Mouse (Mus musculus) heart, embryonic 16.5 days (tissue): ENCODE data around the gene Ier3. TPM values are rescaled to one million over a fixed set of nuclear protein-coding genes. Genes with fewer than 3 reads are reported as not detected.

Experiments used
- ATAC-seq: fragments of 200-750 bp; cut with Nextera tagmentation; replicated peaks from 2 replicates; pipeline ENCODE4 v1.8.0; 2017; ENCODE audit warnings: moderate number of reproducible peaks; ENCODE audit not compliant: insufficient read depth, low FRiP score; ENCODE audit errors: extremely low read depth
- H3K27ac ChIP-seq: fragments of 300-500 bp; sonication (generic); 2 replicates; pipeline ENCODE4 v1.5.1; 2014; ENCODE audit warnings: mild to moderate bottlenecking, low read length, control low read depth, moderate library complexity
- H3K27me3 ChIP-seq: fragments of 300-500 bp; sonication (generic); 2 replicates; pipeline ENCODE4 v1.6.1; 2014; ENCODE audit warnings: low read length, mixed read lengths; ENCODE audit not compliant: control insufficient read depth, insufficient read depth
- H3K36me3 ChIP-seq: fragments of 300-500 bp; sonication (generic); 2 replicates; pipeline ENCODE4 v1.6.1; 2014; ENCODE audit not compliant: control insufficient read depth, insufficient read depth
- H3K4me1 ChIP-seq: fragments of 300-500 bp; sonication (generic); 2 replicates; pipeline ENCODE4 v1.6.1; 2014; ENCODE audit warnings: low read length, mixed read lengths; ENCODE audit not compliant: control insufficient read depth, insufficient read depth
- H3K4me2 ChIP-seq: fragments of 300-500 bp; sonication (generic); 2 replicates; pipeline ENCODE4 v1.6.1; 2014; ENCODE audit warnings: low read depth, mild to moderate bottlenecking, control low read depth, low read length
- H3K4me3 ChIP-seq: fragments of 300-500 bp; sonication (generic); 2 replicates; pipeline ENCODE4 v1.5.1; 2014; ENCODE audit warnings: mild to moderate bottlenecking, control low read depth, low read length
- H3K9ac ChIP-seq: fragments of 300-500 bp; sonication (generic); 2 replicates; pipeline ENCODE4 v1.6.1; 2014; ENCODE audit warnings: low read length, control low read depth
- H3K9me3 ChIP-seq: fragments of 300-500 bp; sonication (generic); replicated peaks from 2 replicates; pipeline ENCODE4 v1.6.1; 2016; ENCODE audit warnings: low read length; ENCODE audit not compliant: control insufficient read depth
- WGBS: fragments of 180-500 bp; shearing (Covaris S2); extraction: QIAGEN DNeasy Blood & Tissue Kit; methylation state at CpG from one replicate; pipeline ENCODE4 v1.1.7; 2014; 5-methylcytosine and 5-hydroxymethylcytosine counted together
- polyA plus RNA-seq: library from polyadenylated mRNA; unstranded; fragments of >200 nt; fragmentation: Nextera tagmentation; extraction: Ambion mirVana; gene quantifications from 2 replicates; pipeline ENCODE4 v1.2.1, GENCODE M21; 2015

Ier3 gene
- polyA plus RNA-seq, 1 experiment from 2014 or later = 62.6 TPM

DNA sequence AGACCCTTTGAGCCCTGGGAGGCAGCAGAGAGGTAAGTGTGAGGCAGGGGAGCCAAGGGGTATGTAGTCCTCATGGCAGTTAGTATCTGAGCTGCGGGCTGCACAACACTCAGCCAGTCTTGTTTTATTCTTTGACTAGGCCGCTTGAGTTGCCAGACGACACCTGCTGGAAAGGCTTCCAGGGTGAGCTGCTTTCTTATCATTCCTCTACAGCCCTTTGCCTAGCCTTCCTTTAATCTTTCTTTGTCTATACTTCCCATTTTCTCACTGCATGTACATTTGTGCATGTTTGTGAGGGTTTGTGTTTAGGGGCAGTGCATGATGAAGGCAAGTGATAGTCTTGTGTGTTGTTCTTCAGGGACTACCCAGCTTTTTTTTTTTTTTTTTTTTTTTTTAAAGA lies 29.5 kb downstream of the Ier3 start:
- ATAC-seq = no peak
- WGBS = 85% methylated on average over 3 of the region's 3 CpGs
- Histone ChIP-seq H3K9ac (no peak overlapping the region), H3K4me2 (no peak overlapping the region), H3K27me3 (no peaks in the 10 kb centered on the region), H3K9me3 (no peaks in the 10 kb centered on the region), H3K27ac (no peak overlapping the region), H3K4me1 (peaks cover 4% of the 10 kb centered on the region; the same call in 1 of the 2 replicates), H3K4me3 (no peak overlapping the region), H3K36me3 (peaks cover 63% of the 10 kb centered on the region)

DNA sequence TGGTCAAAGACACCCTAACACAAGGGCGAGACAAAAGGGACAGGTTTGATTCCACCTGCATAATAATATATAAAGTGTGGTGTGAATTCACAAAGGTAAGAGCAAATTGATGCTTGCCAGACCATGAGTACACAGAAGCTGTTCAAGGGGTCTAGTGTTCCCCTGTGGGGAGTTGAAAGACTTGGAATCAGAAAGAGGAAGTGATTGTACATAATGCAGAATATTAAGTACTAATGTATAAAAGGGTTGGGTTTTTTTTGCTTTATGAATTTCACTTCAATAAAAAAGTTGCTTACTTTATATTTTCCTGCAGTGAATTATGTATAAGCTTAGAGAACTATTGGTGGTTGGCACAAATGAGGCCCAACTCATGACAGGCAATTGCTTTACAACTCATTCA lies 37.9 kb downstream of the Ier3 start:
- H3K4me2 ChIP-seq = no peak overlapping the region
- H3K36me3 ChIP-seq = peaks cover 16% of the 10 kb centered on the region
- no peak overlapping the region for H3K9ac ChIP-seq
- H3K27ac ChIP-seq = no peak overlapping the region
- no peaks in the 10 kb centered on the region for H3K27me3 ChIP-seq
- no peak for ATAC-seq
- H3K9me3 ChIP-seq = no peaks in the 10 kb centered on the region
- WGBS = 95% methylated on average over 1 of the region's 1 CpGs
- peaks cover 9% of the 10 kb centered on the region for H3K4me1 ChIP-seq
- H3K4me3 ChIP-seq = no peak overlapping the region

DNA sequence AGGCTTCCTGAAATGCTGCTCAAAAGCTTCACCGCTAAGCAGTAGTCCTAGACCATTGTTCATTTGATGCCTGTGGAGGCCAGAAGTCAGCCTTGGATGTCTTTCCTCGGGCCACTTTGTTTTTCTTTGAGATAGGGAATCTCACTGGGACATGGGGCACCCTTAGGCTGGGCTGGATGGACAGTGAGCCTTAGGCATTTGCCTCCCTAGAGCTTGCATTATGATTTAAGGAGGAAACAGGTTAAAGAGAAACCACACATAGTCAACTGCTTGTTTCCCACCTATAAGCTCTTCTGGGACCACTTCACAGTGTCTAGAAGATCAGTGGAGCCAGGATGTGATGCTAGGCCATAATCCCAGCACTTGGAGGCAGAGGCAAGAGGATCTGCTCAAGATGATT lies 38.4 kb downstream of the Ier3 start:
- peaks cover 11% of the 10 kb centered on the region for H3K4me1 ChIP-seq
- ATAC-seq = no peak
- WGBS = 51% methylated on average over 2 of the region's 2 CpGs
- H3K27ac ChIP-seq = no peak overlapping the region
- no peaks in the 10 kb centered on the region for H3K27me3 ChIP-seq
- no peak overlapping the region for H3K4me2 ChIP-seq
- H3K4me3 ChIP-seq = no peak overlapping the region
- peaks cover 14% of the 10 kb centered on the region for H3K36me3 ChIP-seq
- H3K9ac ChIP-seq = no peak overlapping the region
- H3K9me3 ChIP-seq = no peaks in the 10 kb centered on the region

DNA sequence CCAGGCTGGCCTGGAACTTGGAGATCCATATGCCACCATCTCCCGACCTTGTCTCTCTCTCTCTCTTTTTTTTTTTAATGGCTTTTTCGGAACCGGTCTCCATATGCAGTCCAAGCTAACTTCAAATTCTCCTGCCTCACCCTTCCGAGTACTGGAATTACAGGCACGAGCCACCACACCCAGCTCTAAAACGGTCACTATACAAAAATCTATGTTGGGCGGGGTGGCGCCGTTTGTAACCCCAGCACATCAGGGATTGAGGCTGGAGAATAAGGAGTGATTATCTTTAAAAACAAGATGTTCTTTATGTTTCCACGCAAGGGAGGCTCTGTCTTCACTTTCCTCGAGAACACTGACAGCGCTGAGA lies 39.3 kb downstream of the Ier3 start:
- Histone ChIP-seq H3K4me2 (peak overlapping the region; percentile 66), H3K27ac (peak overlapping the region; percentile 94), H3K4me1 (peaks cover 15% of the 10 kb centered on the region), H3K9me3 (no peaks in the 10 kb centered on the region), H3K36me3 (peaks cover 14% of the 10 kb centered on the region), H3K4me3 (peak overlapping the region; percentile 79), H3K27me3 (no peaks in the 10 kb centered on the region), H3K9ac (peak overlapping the region; percentile 72)
- ATAC-seq = no peak
- 6% methylated on average over 12 of the region's 12 CpGs for WGBS

DNA sequence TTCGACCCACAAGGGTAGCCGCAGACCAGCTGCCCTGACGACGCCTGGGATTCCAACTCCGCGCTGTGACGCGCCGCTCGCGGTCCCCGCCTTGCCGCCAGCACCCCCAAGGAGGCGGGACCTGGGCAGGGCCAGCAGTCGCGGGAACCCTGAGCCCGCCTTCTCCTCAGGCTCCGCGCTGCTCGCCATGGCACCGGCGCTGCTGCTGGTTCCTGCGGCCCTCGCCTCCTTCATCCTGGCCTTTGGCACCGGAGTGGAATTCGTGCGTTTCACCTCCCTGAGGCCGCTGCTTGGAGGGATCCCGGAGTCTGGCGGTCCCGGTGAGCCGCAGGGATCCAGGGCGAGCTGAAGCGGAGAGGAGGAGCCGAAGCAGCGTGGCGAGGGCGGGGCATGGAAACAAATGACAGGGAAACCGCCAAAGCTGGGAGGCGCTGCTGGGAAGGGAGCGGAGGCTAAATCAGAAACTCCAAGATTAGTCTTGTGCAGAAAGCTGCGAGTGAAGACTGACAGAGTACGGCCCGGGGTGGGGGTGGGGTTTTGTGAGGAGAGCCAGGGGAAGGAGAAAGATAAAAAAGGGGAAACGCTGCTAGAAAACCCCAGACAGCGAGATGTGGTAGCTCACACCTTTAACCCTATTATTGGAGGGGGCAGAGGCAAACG lies 39.8 kb downstream of the Ier3 start, which contains the start of gene Nrm:
TSS of gene Nrm (plus strand) at position 121 of the 660 bp plus-strand sequence.
- Histone ChIP-seq H3K36me3 (peaks cover 14% of the 10 kb centered on the region), H3K4me1 (peaks cover 15% of the 10 kb centered on the region), H3K9ac (peak within 1 kb of the TSS; percentile 72), H3K9me3 (no peaks in the 10 kb centered on the region), H3K4me2 (peak within 1 kb of the TSS; percentile 66), H3K27ac (peak within 1 kb of the TSS; percentile 94), H3K4me3 (peak within 1 kb of the TSS; percentile 79), H3K27me3 (no peaks in the 10 kb centered on the region)
- peak; percentile 89 for ATAC-seq
- 0% methylated on average over 47 of the region's 47 CpGs for WGBS

DNA sequence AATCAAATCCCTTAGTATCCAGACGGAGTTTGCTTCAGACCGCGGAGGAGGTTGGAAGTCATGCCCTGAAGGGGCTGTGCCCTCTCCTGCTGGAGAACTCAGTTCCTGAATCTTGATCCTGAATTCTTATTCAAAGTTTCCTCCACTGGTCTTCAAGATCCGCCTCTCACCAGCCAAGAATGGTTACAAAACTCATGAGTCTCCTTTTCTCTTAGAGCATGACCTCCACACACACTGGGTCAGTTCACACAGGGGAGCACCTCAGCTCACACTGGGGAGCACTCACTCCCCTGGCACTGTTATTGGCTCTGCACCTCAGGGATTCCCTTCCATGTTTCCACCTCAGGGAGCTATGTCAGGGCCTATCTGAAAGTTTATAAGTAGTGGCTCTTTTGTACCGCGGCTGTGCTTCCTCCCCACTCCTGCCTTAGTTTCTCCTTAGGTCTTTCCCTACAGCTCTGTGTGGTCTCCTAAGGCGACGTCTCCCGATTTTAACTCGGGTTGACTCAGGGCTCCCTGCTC lies 43.4 kb downstream of the Ier3 start:
- Histone ChIP-seq H3K9ac (peak overlapping the region; percentile 73), H3K36me3 (peaks cover 4% of the 10 kb centered on the region; the same call in 1 of the 2 replicates), H3K4me3 (peak overlapping the region; percentile 69), H3K27ac (peak overlapping the region; percentile 96), H3K9me3 (no peaks in the 10 kb centered on the region), H3K4me2 (peak overlapping the region; percentile 83), H3K27me3 (no peaks in the 10 kb centered on the region), H3K4me1 (peaks cover 37% of the 10 kb centered on the region)
- ATAC-seq = no peak
- WGBS = 28% methylated on average over 10 of the region's 10 CpGs

DNA sequence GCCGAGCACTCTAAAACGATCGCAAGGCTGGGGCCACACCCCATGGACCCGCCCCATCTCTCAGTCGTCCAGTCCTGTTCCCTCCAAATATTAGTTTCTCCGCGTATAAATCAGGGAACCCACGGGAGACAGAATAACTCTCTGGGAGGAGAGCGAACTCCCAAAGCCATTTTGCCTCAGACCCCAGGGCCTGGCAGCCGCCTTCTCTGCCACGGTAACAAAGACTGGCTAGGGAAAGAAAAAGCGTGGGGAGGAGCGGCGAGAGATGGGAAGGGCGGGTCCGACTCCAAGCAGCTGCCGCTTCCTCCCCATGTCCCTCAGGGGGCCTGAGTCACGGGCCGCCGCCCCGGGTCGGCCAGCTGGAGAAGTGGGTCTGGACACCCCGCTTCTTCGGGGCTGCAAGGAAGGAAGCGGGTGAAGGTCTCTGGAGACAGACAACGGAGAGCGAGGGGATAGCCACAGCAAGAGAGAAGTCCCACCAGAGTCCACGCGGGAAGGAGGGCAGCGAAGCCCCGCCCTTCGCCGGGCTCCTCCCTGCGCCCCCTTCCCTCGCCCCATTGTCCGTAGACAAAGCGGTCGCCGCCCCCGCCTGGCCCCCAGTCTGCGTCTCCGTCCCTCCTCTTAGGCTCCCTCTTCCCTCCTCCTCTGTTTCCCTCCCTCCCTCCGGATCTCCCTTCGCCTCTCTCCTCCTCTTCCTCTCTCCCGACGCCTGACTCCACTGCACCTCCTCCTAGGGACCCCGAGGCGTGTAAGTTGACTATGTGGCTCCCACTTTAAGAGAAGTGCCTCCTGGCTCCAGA lies 44.2 kb downstream of the Ier3 start, which contains the start of gene Ppp1r18:
TSS of gene Ppp1r18 (plus strand) at position 113 of the 800 bp plus-strand sequence.
- Histone ChIP-seq H3K9me3 (no peaks in the 10 kb centered on the region), H3K27ac (peak within 1 kb of the TSS; percentile 96), H3K4me1 (peaks cover 40% of the 10 kb centered on the region), H3K27me3 (no peaks in the 10 kb centered on the region), H3K9ac (peak within 1 kb of the TSS; percentile 73), H3K4me2 (peak within 1 kb of the TSS; percentile 83), H3K36me3 (peaks cover 4% of the 10 kb centered on the region; the same call in 1 of the 2 replicates), H3K4me3 (peak within 1 kb of the TSS; percentile 69)
- under 1% methylated on average over 42 of the region's 48 CpGs for WGBS
- ATAC-seq = peak; percentile 56

DNA sequence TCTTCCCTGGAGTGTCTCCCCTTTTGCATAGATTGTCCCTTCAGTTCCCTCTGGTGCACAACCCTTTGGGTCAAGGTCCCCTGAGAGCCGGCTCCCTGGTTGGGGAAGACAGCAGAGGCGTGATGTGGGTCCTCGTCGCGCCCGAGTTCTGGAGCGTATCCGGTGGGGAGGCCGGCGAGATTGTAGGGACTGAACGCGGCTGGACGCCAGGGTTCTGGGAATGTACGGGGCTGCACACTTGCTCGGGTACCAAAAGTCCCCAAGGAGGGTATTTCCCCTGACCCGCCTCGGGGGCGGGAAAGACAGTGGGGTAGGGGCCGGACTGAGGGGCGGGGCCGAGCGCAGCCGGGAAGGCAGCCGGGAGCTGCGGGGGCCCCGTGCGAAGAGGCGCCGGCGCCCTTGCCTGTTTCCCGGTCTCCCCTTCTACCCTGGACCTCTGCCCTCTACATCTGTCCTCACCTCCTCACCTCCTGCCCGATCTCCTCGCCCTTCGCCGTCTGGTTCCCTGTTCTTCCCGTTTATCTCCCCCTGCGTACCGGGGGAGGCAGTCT lies 44.9 kb downstream of the Ier3 start:
- H3K27me3 ChIP-seq = no peaks in the 10 kb centered on the region
- peaks cover 7% of the 10 kb centered on the region for H3K36me3 ChIP-seq
- peak overlapping the region; percentile 73 for H3K9ac ChIP-seq
- H3K4me1 ChIP-seq = peaks cover 43% of the 10 kb centered on the region
- peak overlapping the region; percentile 83 for H3K4me2 ChIP-seq
- under 1% methylated on average over 37 of the region's 38 CpGs for WGBS
- peak overlapping the region; percentile 96 for H3K27ac ChIP-seq
- H3K9me3 ChIP-seq = peaks cover 2% of the 10 kb centered on the region; the same call in 1 of the 2 replicates
- ATAC-seq = peak; percentile 59
- peak overlapping the region; percentile 69 for H3K4me3 ChIP-seq
